Mouse (Mus musculus): ENCODE results near the gene Ets1.

Gene Ets1

DNA sequence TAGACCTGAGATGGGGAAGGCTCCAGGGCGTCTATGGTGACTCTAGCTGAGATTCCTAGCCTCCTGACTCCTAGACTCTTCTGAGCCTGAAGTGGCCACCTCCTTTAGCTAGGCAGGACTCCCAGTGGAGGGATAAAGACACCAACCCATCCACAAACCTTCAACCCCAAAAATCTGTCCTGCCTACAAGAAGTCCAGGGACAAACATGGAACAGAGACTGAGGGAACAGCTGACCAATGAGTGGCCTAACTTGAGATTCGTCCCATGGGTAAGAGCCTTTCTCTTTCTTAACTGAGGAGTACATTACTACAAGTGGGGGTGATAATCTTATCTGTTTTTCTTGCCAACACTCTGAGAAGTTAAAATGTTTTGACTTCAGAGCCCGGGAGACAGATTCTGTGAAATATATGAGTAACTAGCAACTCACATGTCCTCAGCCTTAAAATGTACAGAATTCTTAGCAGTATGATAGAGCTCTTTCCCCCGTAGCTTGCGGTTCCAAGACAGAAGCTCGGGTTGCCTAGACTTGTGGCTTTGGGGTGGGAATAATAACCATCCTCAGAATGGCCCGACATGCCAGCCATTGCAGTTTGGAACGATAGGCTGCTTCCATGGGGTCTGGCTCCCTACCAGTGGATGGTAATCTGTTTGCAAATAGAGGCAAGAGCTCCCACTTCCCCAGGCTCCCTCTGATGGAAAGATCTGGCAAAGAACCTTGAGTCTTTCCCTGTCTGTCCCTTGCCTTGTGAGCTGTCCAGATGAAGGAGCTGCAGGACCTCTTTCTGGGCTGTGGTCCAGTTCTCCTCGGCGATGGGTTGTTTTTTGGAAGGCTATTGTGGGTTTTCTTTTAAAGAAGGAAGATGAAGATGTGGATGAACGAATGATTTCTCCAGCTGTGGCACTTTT, 30.8 kb downstream of the Ets1 start:
- no peak for DNase-seq (ENCODE audit: low read depth)

DNA sequence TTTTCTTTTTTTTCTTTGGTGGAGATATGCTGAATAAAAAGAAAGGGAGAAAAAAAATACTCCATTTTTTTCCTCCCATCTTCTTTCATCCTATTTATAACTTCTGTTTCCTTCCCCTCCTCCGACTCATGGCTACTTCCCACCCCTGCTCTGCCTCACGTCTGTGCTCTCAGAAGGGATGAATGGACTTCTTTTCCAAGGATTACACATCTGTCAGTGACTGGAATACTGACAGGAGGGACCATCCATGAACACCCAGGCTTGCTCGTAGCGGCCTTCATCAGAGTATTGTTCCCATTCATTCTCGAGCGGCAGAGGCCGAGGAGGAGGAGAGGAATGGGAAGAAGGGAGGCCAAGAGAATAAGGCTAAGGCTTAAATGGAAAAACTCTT, 31.5 kb downstream of the Ets1 start:
- no peak for DNase-seq (ENCODE audit: low read depth)

DNA sequence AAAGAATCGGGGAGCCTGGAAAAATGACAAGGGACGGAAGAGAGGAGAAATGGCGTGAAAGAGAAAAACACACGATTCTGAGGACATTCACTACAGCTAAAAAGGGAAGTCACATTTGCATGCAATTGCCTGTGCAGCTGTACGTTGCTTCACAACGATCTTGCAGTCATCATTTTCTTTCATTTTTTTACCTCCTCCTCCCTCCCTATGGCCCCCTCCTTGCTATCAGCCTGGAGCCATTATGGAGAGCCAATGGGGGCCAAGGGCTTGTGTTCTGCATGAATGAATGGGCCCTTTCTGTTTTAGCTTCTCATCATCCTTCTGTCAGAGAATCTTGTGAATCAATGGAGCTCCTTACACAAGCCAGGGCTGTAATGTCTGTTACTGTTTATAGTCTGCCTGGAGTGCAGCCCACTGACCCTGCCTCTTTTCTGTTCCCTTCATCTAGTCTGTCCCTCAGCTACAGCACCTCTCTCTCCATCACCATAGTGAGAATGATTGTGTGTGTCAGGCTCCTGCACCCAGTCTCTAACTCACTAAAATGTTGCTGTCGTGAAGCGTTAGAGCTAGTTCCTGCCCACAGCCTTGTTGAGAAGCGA, 32.2 kb downstream of the Ets1 start:
- DNase-seq (ENCODE audit: low read depth): no peak

- no peak for DNase-seq (ENCODE audit: low read depth)
These were observed 33.4 kb downstream of the Ets1 start for GRCm38 (mm10) chr9:32669397-32669796.

- DNase-seq (ENCODE audit: low read depth): no peak
These were observed 36.2 kb downstream of the Ets1 start for GRCm38 (mm10) chr9:32671970-32672859.

DNA sequence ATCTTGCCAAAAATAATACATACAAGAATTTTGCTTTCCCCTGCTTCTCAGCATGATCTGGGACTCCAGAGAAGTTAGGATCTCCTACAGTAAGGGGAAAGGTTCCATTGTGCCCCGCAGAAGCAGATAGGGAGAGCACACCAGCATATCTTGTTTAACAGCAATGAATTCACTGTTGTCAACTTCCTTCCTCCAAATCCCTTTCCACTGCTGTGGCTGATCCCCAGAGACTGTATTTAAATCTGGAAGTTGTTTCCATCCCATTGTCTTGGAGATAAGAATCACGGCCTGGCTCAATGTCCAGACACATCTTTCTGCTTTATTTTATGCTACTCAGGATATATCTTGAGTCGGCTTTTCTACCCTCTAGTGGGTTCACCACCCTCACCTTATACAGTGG, 37.9 kb downstream of the Ets1 start:
- no peak for DNase-seq (ENCODE audit: low read depth)

DNA sequence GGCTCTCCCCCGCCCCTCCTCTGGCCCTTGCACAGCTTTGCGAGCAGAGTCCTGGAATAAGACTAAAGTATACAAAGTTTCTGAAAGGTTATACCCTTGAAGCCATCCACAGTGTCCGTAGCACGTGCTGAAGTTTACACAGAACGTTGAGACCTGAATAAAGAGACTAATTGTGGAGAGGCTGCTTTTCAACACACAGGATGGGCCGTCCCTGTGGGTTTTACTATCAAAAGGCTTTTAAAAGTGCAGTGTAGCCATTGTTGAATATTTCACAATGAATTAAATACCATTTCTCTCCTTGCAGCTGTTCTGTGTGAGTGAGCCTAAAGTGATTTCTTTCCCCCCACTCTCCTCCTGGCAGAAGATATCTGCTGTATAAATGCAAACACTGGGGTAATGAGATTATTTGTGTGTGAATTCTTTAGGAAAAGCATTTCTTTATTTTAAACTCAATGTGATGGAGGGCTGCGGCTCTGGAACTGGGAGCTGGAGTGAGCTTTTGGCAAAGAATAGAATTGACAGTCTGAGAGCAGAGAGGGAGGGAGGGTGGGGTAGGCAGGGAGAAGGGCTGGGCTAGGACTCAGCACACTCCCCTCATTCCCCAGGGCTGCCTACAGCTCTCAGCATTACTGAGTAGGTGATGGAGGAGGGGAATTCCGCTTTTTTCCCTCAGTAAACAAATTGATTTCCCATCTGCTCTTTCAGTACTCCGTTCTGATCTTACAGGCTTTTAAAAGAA, 39.8 kb downstream of the Ets1 start:
- DNase-seq (ENCODE audit: low read depth): no peak

GRCm38 (mm10) chr9:32676480-32676879, 40.5 kb downstream of the Ets1 start:
- no peak for DNase-seq (ENCODE audit: low read depth)

DNA sequence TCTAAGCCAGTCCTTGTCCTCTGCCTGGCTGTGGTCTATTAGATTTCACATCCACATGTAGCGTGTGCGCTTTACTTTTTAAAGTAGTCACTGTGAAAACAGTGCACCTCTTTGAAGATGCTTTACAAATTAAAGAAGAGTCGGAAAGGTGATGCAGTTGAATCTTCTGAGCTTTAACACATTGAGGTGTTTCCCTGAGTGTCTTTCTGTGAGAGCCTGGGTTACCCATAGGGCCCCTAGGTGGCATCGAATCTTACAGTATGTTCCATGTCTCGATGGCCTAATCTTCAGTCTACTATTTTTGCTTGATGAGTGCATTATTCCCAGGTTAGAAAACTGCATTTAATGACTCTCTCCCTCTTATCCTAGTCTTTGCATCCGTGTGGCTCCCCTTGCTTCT, 41.6 kb downstream of the Ets1 start:
- DNase-seq (ENCODE audit: low read depth): no peak

DNA sequence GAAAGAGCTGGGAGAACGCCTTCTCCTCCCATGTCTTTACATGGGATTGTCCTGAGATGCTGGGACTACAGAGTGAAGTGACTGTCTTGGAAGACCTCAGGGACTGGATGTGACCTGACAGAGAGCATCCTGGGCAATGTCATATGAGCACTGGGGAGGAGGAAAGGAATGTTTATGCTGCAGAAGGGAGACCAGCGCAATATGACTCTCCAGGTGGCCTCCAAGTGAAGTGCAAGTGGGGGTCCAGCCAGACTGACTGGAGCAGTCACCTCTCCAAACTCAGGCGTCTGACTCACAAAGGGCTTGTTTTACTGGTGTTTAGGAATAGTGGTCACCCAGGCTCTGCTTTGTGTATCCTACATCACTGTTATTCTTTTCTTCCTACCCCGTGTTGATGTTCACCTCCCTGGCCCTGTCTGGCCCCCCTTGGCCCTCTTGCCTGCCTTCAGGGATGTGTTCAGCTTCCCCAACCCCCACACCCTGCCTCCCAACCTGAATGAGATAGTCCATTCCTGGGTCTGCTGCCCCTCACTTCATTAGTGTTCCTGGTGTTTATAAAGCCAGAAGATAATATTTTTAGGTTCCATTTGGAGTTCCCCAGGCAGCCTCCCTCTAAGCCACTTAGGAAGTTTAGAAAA, 42.2 kb downstream of the Ets1 start:
- DNase-seq (ENCODE audit: low read depth): no peak

GRCm38 (mm10) chr9:32679531-32679930, 43.5 kb downstream of the Ets1 start:
- DNase-seq (ENCODE audit: low read depth): no peak

DNA sequence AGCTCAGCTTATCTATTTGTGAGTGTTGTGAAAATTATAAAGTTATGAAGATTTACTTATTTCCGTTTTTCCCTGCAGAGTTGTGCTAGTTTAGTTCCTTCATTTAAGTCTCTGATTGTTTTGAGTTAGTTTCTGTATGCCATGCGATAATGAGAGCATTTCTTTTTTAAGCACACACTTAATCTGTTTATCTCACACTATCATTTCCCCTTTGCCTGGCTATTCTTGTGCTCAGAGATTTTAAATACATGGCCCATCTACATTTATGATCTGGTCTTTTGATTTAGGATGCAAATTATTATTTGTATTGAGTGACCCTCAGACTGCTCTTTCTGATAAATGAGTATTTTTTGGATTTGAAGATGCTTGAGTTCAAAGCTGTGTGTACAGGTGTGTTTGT, 44.2 kb downstream of the Ets1 start:
- DNase-seq (ENCODE audit: low read depth): no peak

GRCm38 (mm10) chr9:32685793-32686558, 50.0 kb downstream of the Ets1 start:
- DNase-seq (ENCODE audit: low read depth): no peak

DNA sequence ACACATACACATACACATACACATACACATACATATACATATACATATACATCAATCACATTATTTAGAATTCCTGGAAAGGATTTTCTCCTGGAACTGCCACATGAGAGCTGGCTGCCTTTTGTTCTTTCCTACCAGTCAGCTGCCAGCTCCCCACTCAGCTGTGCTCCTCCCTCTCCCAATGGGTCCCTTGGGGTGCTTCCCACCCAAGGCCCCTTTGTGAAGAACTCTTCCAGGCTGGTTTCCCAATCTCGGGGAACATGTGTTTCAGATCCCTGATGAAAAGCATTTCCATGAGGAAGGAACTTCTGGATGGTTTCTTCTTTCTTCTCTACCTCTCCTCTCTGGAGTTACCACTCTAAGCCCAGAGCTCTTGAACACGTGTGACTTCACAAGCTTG, 52.3 kb downstream of the Ets1 start:
- no peak for DNase-seq (ENCODE audit: low read depth)

- no peak for DNase-seq (ENCODE audit: low read depth)
These were observed 55.3 kb downstream of the Ets1 start for GRCm38 (mm10) chr9:32691151-32691925.

DNA sequence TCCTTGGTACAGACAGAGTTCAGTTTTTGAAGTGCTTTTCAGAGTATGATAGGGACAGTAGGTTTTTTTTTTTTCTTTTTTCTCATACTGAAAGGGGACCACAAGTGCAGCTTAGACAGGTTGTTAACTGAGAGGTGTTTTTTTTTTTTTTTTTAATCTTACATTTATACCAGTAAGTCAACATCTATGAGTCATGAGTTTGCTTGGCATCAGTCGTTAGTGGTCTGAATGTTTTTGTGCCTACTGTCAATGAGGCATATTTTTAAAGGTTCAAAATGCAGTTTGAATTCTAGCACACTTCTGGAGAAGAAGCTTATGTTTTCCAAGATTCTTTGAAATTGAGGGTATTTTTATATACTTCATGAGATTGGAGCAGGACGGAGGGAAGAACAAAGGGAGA, 56.9 kb downstream of the Ets1 start:
- DNase-seq (ENCODE audit: low read depth): no peak

- no peak for DNase-seq (ENCODE audit: low read depth)
These were observed 57.4 kb downstream of the Ets1 start for GRCm38 (mm10) chr9:32693411-32693810.

- no peak for DNase-seq (ENCODE audit: low read depth)
These were observed 58.2 kb downstream of the Ets1 start for GRCm38 (mm10) chr9:32694111-32694824.

- no peak for DNase-seq (ENCODE audit: low read depth)
These were observed 59.0 kb downstream of the Ets1 start for GRCm38 (mm10) chr9:32694916-32695490.
